ENCODE assay signal across 21 mouse cellular contexts in genomic region chr10:82890936-82891335, GRCm38 (mm10). TPM values are rescaled to one million over a fixed set of nuclear protein-coding genes. Genes with fewer than 3 reads are reported as not detected.
DNase-seq lines count a peak whose midpoint lies in the region; ATAC-seq and TF ChIP-seq lines count a peak whose summit lies in the region.
"Had no signal": no experiment of that assay in that cellular context is flagged by ENCODE, and none has a peak within 500 bp of the region (broad histone marks: within the 10 kb centered on the region; RNA-seq: fewer than 3 reads in every experiment).

No protein-coding gene starts in this region.

- H3K9me3 ChIP-seq in liver, embryonic 13.5 days (replicated peaks) = no peaks in the 10 kb centered on the region
- no peaks in the 10 kb centered on the region for H3K9me3 ChIP-seq in hindbrain, embryonic 12.5 days (replicated peaks)
- H3K9me3 ChIP-seq: embryonic facial prominence, embryonic 15.5 days; heart, embryonic 13.5 days; liver, embryonic 15.5 days; neural tube, embryonic 15.5 days had no signal

- peaks cover 96% of the 10 kb centered on the region for H3K36me3 ChIP-seq in liver, embryonic 13.5 days
- H3K36me3 ChIP-seq in hindbrain, embryonic 12.5 days = peaks cover 79% of the 10 kb centered on the region

- no peak overlapping the region for H3K27ac ChIP-seq in liver, embryonic 13.5 days
- H3K27ac ChIP-seq in bone marrow, adult 2 months (ENCODE audit: control insufficient read depth, insufficient read depth, low read depth, low read length, poor library complexity) = peak overlapping the region; percentile 74; the same call in 1 of the 2 replicates
- no peak overlapping the region for H3K27ac ChIP-seq in hindbrain, embryonic 12.5 days
- H3K27ac ChIP-seq: embryonic facial prominence, embryonic 15.5 days; layer of hippocampus, adult 2 months; neural tube, embryonic 15.5 days had no signal

- peaks cover 51% of the 10 kb centered on the region for H3K4me1 ChIP-seq in liver, embryonic 13.5 days (replicated peaks)
- peaks cover 17% of the 10 kb centered on the region for H3K4me1 ChIP-seq in bone marrow, adult 2 months (ENCODE audit: control insufficient read depth, insufficient read depth, low read length)
- H3K4me1 ChIP-seq in hindbrain, embryonic 12.5 days = peaks cover 10% of the 10 kb centered on the region

- H3K9ac ChIP-seq in liver, embryonic 13.5 days = no peak overlapping the region
- no peak overlapping the region for H3K9ac ChIP-seq in hindbrain, embryonic 12.5 days
- H3K9ac ChIP-seq: embryonic facial prominence, embryonic 15.5 days; forebrain, postnatal 0 days; heart, embryonic 13.5 days; liver, embryonic 15.5 days; neural tube, embryonic 15.5 days had no signal

- no peak for TF ChIP-seq CTCF in bone marrow, adult 2 months (IDR thresholded peaks at IDR 0.05; ENCODE audit: control insufficient read depth, insufficient read depth, low read length)

- peak; percentile 2; the same call in 1 of the 2 replicates for ATAC-seq in liver, embryonic 13.5 days (ENCODE audit: low read depth)
- ATAC-seq in megakaryocyte, adult 5-6 weeks (ENCODE audit: poor library complexity, severe bottlenecking) = peak; percentile 33
- no peak for ATAC-seq in hindbrain, embryonic 12.5 days (ENCODE audit: low FRiP score)
- ATAC-seq: forebrain, postnatal 0 days; hindbrain, embryonic 16.5 days had no signal

- H3K27me3 ChIP-seq in liver, embryonic 13.5 days = no peaks in the 10 kb centered on the region
- no peaks in the 10 kb centered on the region for H3K27me3 ChIP-seq in hindbrain, embryonic 12.5 days
- H3K27me3 ChIP-seq: embryonic facial prominence, embryonic 15.5 days; heart, embryonic 13.5 days; liver, embryonic 15.5 days; neural tube, embryonic 15.5 days had no signal

- no peak for DNase-seq in liver, embryonic 13.5 days
- DNase-seq in liver = no peak
- DNase-seq in CD4-positive, CD25-positive, alpha-beta regulatory T cell, adult 2 months (ENCODE audit: low read depth, low spot score) = peak; percentile 56
- DNase-seq in adrenal gland, postnatal 36 days = no peak
- no peak for DNase-seq in neural tube, embryonic 10.5 days (ENCODE audit: extremely low spot score, low spot score)
- DNase-seq: adrenal gland, postnatal 14 days; cerebellum, adult 11-12 months; cerebellum, postnatal 25 days; forebrain, postnatal 0 days; kidney, postnatal 10 days; lung, postnatal 10 days; midbrain, embryonic 14.5 days had no signal

- TF ChIP-seq POLR2A in bone marrow, adult 2 months (IDR thresholded peaks at IDR 0.05; ENCODE audit: borderline replicate concordance, control insufficient read depth, low read depth, low read length) = no peak

- WGBS in liver, embryonic 13.5 days (ENCODE audit: insufficient replicate concordance) = 51% methylated on average over 2 of the region's 2 CpGs
- 19% methylated on average over 2 of the region's 2 CpGs for WGBS in bone marrow, adult 2 months
- 77% methylated on average over 2 of the region's 2 CpGs for WGBS in hindbrain, embryonic 12.5 days

- H3K4me3 ChIP-seq in liver, embryonic 13.5 days (replicated peaks) = no peak overlapping the region
- no peak overlapping the region for H3K4me3 ChIP-seq in bone marrow, adult 2 months (replicated peaks; ENCODE audit: control insufficient read depth, low read depth, low read length)
- H3K4me3 ChIP-seq in hindbrain, embryonic 12.5 days = no peak overlapping the region
- H3K4me3 ChIP-seq: embryonic facial prominence, embryonic 15.5 days; heart, embryonic 13.5 days; layer of hippocampus, adult 2 months; liver, embryonic 15.5 days; neural tube, embryonic 15.5 days had no signal

- no peak overlapping the region for H3K4me2 ChIP-seq in liver, embryonic 13.5 days
- H3K4me2 ChIP-seq in hindbrain, embryonic 12.5 days (replicated peaks) = no peak overlapping the region
- H3K4me2 ChIP-seq: embryonic facial prominence, embryonic 15.5 days; heart, embryonic 13.5 days; liver, embryonic 15.5 days; neural tube, embryonic 15.5 days had no signal

RNA-seq across cellular contexts. Expression of gene Eid3, which starts 24.5 kb away (rescaled TPM):
- polyA plus RNA-seq in liver, embryonic 13.5 days (2015; fragmentation: Nextera tagmentation; extraction: Ambion mirVana) = 0.22 and 0.28 TPM in 2 replicates
- polyA plus RNA-seq in bone marrow, adult 2 months (2011; ENCODE audit: insufficient read depth, insufficient read length, low replicate concordance, missing spikeins) = 2.0 and 5.8 TPM in 2 replicates
- 0.25 and 2.7 TPM in 2 replicates for total RNA-seq in megakaryocyte, adult 5-6 weeks (2015)
- 1.8 and 3.6 TPM in 2 replicates for total RNA-seq in megakaryocyte, adult 5-6 weeks (2017)
- 0.53 and 0.59 TPM in 2 replicates for polyA plus RNA-seq in hindbrain, embryonic 12.5 days (2016; fragmentation: Nextera tagmentation; extraction: Ambion mirVana)
- 1 to 10 TPM; 1.9 to 2.5 TPM for total RNA-seq in adrenal gland, postnatal 36 days (2021)

RNA-seq across cellular contexts. Expression of gene Txnrd1, which starts 57.2 kb away (rescaled TPM):
- 67.9 and 78.2 TPM in 2 replicates for polyA plus RNA-seq in liver, embryonic 13.5 days (2015; fragmentation: Nextera tagmentation; extraction: Ambion mirVana)
- polyA plus RNA-seq in bone marrow, adult 2 months (2011; ENCODE audit: insufficient read depth, insufficient read length, low replicate concordance, missing spikeins) = 13.1 and 20.2 TPM in 2 replicates
- 26.2 and 29.6 TPM in 2 replicates for total RNA-seq in megakaryocyte, adult 5-6 weeks (2015)
- 59.5 and 73.9 TPM in 2 replicates for total RNA-seq in megakaryocyte, adult 5-6 weeks (2017)
- 155 TPM in 2 replicates for polyA plus RNA-seq in hindbrain, embryonic 12.5 days (2016; fragmentation: Nextera tagmentation; extraction: Ambion mirVana)
- 100 to 1,000 TPM; 103 to 122 TPM for total RNA-seq in adrenal gland, postnatal 36 days (2021)
